Mouse (Mus musculus): ENCODE measurements around the gene Ift88.

GRCm38 (mm10) chr14:57398065-57398757 is 25.7 kb upstream of the Ift88 start, which contains the start of gene Cryl1:
- TF ChIP-seq CTCF (IDR thresholded peaks at IDR 0.05; ENCODE audit: low read depth) (no peak), EP300 (IDR thresholded peaks at IDR 0.05; ENCODE audit: low read depth) (no peak)
